Mouse (Mus musculus) midbrain, embryonic 10.5 days (tissue): ENCODE measurements around the gene Mctp1. TPM values are rescaled to one million over a fixed set of nuclear protein-coding genes. Genes with fewer than 3 reads are reported as not detected.

Source experiments
- DNase-seq: peaks from one replicate; pipeline ENCODE4 v3.0.0-alpha.2; 2017; ENCODE audit warnings: low spot score
- H3K27ac ChIP-seq: fragments of 300-500 bp; sonication (generic); replicated peaks from 2 replicates; pipeline ENCODE4 v1.5.1; 2016; ENCODE audit warnings: mild to moderate bottlenecking
- H3K27me3 ChIP-seq: fragments of 300-500 bp; sonication (generic); 2 replicates; pipeline ENCODE4 v1.6.1; 2016; ENCODE audit warnings: low read depth, mild to moderate bottlenecking; ENCODE audit not compliant: poor library complexity, severe bottlenecking
- H3K36me3 ChIP-seq: fragments of 300-500 bp; sonication (generic); 2 replicates; pipeline ENCODE4 v1.6.1; 2016; ENCODE audit warnings: mild to moderate bottlenecking, moderate library complexity
- H3K4me1 ChIP-seq: fragments of 300-500 bp; sonication (generic); 2 replicates; pipeline ENCODE4 v1.6.1; 2016
- H3K4me3 ChIP-seq: fragments of 300-500 bp; sonication (generic); 2 replicates; pipeline ENCODE4 v1.5.1; 2016; ENCODE audit warnings: mild to moderate bottlenecking, moderate library complexity
- H3K9me3 ChIP-seq: fragments of 300-500 bp; sonication (generic); replicated peaks from 2 replicates; pipeline ENCODE4 v1.6.1; 2016; ENCODE audit warnings: mild to moderate bottlenecking
- WGBS: fragments of 180-500 bp; shearing (Covaris S2); methylation state at CpG from one replicate; pipeline ENCODE4 v1.1.7; 2016; 5-methylcytosine and 5-hydroxymethylcytosine counted together
- polyA plus RNA-seq: library from polyadenylated mRNA; unstranded; fragments of >200 nt; fragmentation: Nextera tagmentation; extraction: Ambion mirVana; gene quantifications from 2 replicates; pipeline ENCODE4 v1.2.1, GENCODE M21; 2016

Gene Mctp1
- polyA plus RNA-seq, 1 experiment from 2014 or later = 4.7 TPM

- Histone ChIP-seq H3K4me1 (no peaks in the 10 kb centered on the region), H3K36me3 (no peaks in the 10 kb centered on the region), H3K27ac (no peak overlapping the region), H3K27me3 (no peaks in the 10 kb centered on the region), H3K4me3 (no peak overlapping the region), H3K9me3 (no peaks in the 10 kb centered on the region)
- DNase-seq = no peak
- 72% methylated on average over 1 of the region's 1 CpGs for WGBS
Observed at GRCm38 (mm10) chr13:76523170-76523569, 138.8 kb downstream of the Mctp1 start.

GRCm38 (mm10) chr13:76527326-76527725 is 143.0 kb downstream of the Mctp1 start:
- no peaks in the 10 kb centered on the region for H3K27me3 ChIP-seq
- no peaks in the 10 kb centered on the region for H3K9me3 ChIP-seq
- H3K36me3 ChIP-seq = no peaks in the 10 kb centered on the region
- H3K27ac ChIP-seq = no peak overlapping the region
- no peak for DNase-seq
- H3K4me3 ChIP-seq = no peak overlapping the region
- H3K4me1 ChIP-seq = no peaks in the 10 kb centered on the region

DNA sequence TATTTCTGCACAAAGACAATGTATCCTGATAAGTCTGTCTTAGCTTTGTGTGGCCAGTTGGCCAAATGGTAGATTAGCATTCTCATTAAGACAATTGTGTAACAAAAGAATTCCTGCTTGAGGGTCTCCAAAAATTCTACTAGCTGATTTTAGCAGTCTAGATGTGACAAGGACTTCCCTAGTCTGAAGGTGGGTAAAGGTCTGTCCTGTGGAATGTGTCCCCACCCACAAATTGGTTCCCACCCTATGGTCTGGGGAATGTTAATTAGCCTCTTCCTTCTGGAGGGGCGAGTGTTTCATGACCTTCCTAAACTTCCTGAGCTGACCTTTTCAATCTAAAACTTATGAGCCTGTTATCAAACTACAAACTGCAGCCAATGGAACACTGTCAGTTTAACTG is 143.4 kb downstream of the Mctp1 start:
- Histone ChIP-seq H3K36me3 (no peaks in the 10 kb centered on the region), H3K27ac (no peak overlapping the region), H3K9me3 (no peaks in the 10 kb centered on the region), H3K27me3 (no peaks in the 10 kb centered on the region), H3K4me3 (no peak overlapping the region), H3K4me1 (no peaks in the 10 kb centered on the region)
- DNase-seq = no peak
- 63% methylated on average over 1 of the region's 1 CpGs for WGBS

DNA sequence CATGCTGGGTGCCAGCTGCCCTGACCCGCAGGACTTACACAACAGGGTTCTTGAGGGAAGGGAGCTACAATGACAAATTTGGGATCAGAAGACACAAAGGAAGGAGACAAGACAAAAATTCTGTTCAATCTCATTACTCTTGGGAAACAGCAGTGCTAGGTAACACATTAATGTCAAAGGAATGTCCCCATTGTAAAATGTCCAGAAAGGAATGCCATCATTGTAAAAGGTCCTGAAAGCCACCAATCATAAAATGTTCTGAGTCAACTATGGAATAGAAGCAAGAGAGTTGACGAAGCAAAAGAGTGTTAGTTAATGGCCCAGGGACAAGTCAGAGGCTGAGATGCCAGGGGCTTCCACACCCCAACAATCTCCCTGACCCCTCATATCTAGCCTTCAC is 145.6 kb downstream of the Mctp1 start:
- DNase-seq = no peak
- no peaks in the 10 kb centered on the region for H3K9me3 ChIP-seq
- H3K27me3 ChIP-seq = no peaks in the 10 kb centered on the region
- no peaks in the 10 kb centered on the region for H3K4me1 ChIP-seq
- no peaks in the 10 kb centered on the region for H3K36me3 ChIP-seq
- no peak overlapping the region for H3K27ac ChIP-seq
- H3K4me3 ChIP-seq = no peak overlapping the region
- 92% methylated on average over 2 of the region's 2 CpGs for WGBS

DNA sequence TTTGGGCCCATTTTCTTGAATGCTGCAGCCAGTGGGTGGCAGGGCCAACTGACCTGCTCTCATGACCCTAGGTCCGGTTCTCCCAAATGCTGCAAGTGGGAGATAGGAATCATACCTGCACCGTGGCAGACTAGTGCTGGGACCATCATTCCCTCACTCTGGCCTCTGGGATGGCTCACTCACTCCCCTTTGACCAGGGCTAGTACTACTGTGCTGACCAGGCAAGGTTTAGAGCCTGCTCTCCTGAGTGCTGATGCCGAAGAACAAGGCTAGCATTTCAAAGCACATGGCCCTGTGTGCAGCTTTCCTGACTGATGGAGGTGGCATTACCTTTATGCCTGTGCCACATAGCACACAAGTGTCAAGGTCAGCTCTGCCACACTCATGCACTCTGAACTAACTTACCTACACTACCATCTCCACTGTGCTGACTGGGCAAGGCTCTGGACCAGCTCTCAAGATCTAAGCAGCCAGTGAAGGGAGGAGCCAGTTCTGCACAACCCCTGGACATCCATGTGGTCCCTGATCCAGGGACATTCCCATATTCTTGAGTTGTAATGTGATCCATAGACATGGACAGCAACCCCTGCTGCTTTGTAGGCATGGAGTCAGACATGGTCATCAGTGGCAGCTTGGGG is 146.7 kb downstream of the Mctp1 start:
- 86% methylated on average over 3 of the region's 3 CpGs for WGBS
- H3K27ac ChIP-seq = no peak overlapping the region
- H3K27me3 ChIP-seq = no peaks in the 10 kb centered on the region
- no peaks in the 10 kb centered on the region for H3K9me3 ChIP-seq
- no peaks in the 10 kb centered on the region for H3K36me3 ChIP-seq
- H3K4me1 ChIP-seq = no peaks in the 10 kb centered on the region
- no peak overlapping the region for H3K4me3 ChIP-seq
- no peak for DNase-seq

GRCm38 (mm10) chr13:76547854-76548253 is 163.5 kb downstream of the Mctp1 start:
- Histone ChIP-seq H3K9me3 (no peaks in the 10 kb centered on the region), H3K36me3 (no peaks in the 10 kb centered on the region), H3K27me3 (no peaks in the 10 kb centered on the region), H3K27ac (no peak overlapping the region), H3K4me3 (no peak overlapping the region), H3K4me1 (0 out of 2 replicates have a peak, but pooled peaks cover 6% of the 10 kb centered on the region)
- WGBS = 74% methylated on average over 2 of the region's 2 CpGs
- DNase-seq = no peak

GRCm38 (mm10) chr13:76560918-76561317 is 176.6 kb downstream of the Mctp1 start:
- Histone ChIP-seq H3K4me1 (no peaks in the 10 kb centered on the region), H3K27ac (no peak overlapping the region), H3K27me3 (no peaks in the 10 kb centered on the region), H3K36me3 (no peaks in the 10 kb centered on the region), H3K4me3 (no peak overlapping the region), H3K9me3 (no peaks in the 10 kb centered on the region)
- DNase-seq = no peak
- 91% methylated on average over 8 of the region's 8 CpGs for WGBS

- Histone ChIP-seq H3K27ac (no peak overlapping the region), H3K4me1 (no peaks in the 10 kb centered on the region), H3K4me3 (no peak overlapping the region), H3K9me3 (no peaks in the 10 kb centered on the region), H3K27me3 (no peaks in the 10 kb centered on the region), H3K36me3 (no peaks in the 10 kb centered on the region)
- DNase-seq = no peak
- WGBS = 89% methylated on average over 3 of the region's 3 CpGs
Observed at GRCm38 (mm10) chr13:76561594-76561993, 177.3 kb downstream of the Mctp1 start.

GRCm38 (mm10) chr13:76564061-76564460 is 179.7 kb downstream of the Mctp1 start:
- Histone ChIP-seq H3K27me3 (no peaks in the 10 kb centered on the region), H3K4me3 (no peak overlapping the region), H3K4me1 (no peaks in the 10 kb centered on the region), H3K36me3 (no peaks in the 10 kb centered on the region), H3K27ac (no peak overlapping the region), H3K9me3 (no peaks in the 10 kb centered on the region)
- no peak for DNase-seq

DNA sequence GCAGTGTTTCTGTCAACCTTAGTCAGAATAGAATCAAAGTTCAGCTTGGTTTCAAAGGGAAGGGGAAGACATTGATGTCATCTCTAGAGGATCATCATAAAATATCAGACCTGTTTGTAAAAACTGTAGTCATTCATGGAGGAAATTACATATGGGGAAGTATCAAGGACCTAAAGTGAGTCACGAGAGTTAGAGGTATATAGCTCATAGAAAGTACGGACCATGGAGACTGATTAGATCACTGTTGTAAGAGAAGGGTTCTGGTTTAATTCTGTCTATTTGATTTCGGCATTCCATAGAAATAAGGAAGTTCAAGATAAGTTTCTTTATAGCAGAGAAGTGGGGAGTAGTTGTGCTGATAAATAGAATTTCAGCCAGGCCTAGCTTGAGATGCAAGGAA is 181.7 kb downstream of the Mctp1 start:
- H3K36me3 ChIP-seq = no peaks in the 10 kb centered on the region
- H3K27me3 ChIP-seq = no peaks in the 10 kb centered on the region
- no peak overlapping the region for H3K4me3 ChIP-seq
- DNase-seq = no peak
- H3K4me1 ChIP-seq = no peaks in the 10 kb centered on the region
- H3K27ac ChIP-seq = no peak overlapping the region
- no peaks in the 10 kb centered on the region for H3K9me3 ChIP-seq
- WGBS = 87% methylated on average over 3 of the region's 3 CpGs

DNA sequence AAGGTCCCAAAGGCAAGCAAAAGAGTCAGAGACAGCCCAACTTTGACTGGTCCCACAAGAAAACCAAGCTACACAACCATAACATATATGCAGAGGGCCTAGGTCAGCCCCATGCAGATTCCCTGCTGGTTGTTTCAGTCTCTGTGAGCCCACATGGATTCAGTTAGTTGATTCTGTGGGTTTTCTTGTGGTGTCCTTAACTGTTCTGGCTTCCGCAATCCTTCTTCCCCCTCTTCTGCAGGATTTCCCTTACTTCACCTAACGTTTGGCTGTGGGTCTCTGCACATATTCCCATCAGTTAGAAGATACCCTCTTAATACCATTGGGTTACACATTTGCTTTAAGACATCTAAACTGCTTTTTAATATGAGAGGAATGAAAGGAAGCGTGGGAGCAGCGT is 183.1 kb downstream of the Mctp1 start:
- Histone ChIP-seq H3K27ac (no peak overlapping the region), H3K4me1 (no peaks in the 10 kb centered on the region), H3K27me3 (no peaks in the 10 kb centered on the region), H3K4me3 (no peak overlapping the region), H3K9me3 (no peaks in the 10 kb centered on the region), H3K36me3 (no peaks in the 10 kb centered on the region)
- WGBS = 86% methylated on average over 4 of the region's 4 CpGs
- no peak for DNase-seq

GRCm38 (mm10) chr13:76568569-76569211 is 184.4 kb downstream of the Mctp1 start:
- Histone ChIP-seq H3K27ac (no peak overlapping the region), H3K4me1 (no peaks in the 10 kb centered on the region), H3K9me3 (no peaks in the 10 kb centered on the region), H3K27me3 (no peaks in the 10 kb centered on the region), H3K4me3 (no peak overlapping the region), H3K36me3 (no peaks in the 10 kb centered on the region)
- no peak for DNase-seq
- 79% methylated on average over 2 of the region's 2 CpGs for WGBS

DNA sequence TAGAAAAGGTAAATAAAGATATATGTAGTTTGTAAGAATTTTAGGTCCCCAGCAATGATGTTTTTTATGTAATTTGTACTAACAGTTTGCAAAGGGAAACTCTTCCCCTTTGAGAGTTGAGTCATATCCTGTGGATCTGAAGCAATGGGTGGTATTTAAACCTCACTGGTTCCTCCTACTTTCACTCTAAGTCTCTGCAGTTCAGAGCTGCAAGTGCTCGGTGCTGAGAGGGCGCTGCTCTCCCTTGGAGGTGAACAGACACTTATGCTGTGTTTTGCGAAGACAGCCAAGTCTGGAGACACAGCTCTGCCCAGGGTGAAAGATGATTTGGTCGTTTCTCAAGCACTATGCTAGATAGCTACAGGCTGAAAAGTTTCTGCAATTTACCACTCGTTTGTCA is 195.1 kb downstream of the Mctp1 start:
- H3K9me3 ChIP-seq = no peaks in the 10 kb centered on the region
- H3K27me3 ChIP-seq = no peaks in the 10 kb centered on the region
- no peak overlapping the region for H3K4me3 ChIP-seq
- H3K27ac ChIP-seq = no peak overlapping the region
- no peaks in the 10 kb centered on the region for H3K36me3 ChIP-seq
- no peak for DNase-seq
- 46% methylated on average over 5 of the region's 5 CpGs for WGBS
- no peaks in the 10 kb centered on the region for H3K4me1 ChIP-seq
